Mouse (Mus musculus): ENCODE measurements around the gene Ngfr. TPM values are rescaled to one million over a fixed set of nuclear protein-coding genes. Genes with fewer than 3 reads are reported as not detected.

The Ngfr gene
- total and polyA plus RNA-seq, 3 experiments = not detected

GRCm38 (mm10) chr11:95567936-95568715 is 19.4 kb downstream of the Ngfr start (continued):
- no peak for TF ChIP-seq CHD1 (IDR thresholded peaks at IDR 0.05; ENCODE audit: low read depth, low read length)
- TF ChIP-seq GABPA (IDR thresholded peaks at IDR 0.05; ENCODE audit: low read depth, low read length) = no peak
- no peak for TF ChIP-seq KAT2A (conservative IDR thresholded peaks at IDR 0.05; ENCODE audit: low read depth, low read length)
- TF ChIP-seq USF2 (IDR thresholded peaks at IDR 0.05; ENCODE audit: borderline replicate concordance in 1 of 2, insufficient read depth in 1 of 2, low read depth in 1 of 2, low read length in 2 of 2) = no peak
- no peak for TF ChIP-seq TBP (IDR thresholded peaks at IDR 0.05; ENCODE audit: low read depth, low read length)

DNA sequence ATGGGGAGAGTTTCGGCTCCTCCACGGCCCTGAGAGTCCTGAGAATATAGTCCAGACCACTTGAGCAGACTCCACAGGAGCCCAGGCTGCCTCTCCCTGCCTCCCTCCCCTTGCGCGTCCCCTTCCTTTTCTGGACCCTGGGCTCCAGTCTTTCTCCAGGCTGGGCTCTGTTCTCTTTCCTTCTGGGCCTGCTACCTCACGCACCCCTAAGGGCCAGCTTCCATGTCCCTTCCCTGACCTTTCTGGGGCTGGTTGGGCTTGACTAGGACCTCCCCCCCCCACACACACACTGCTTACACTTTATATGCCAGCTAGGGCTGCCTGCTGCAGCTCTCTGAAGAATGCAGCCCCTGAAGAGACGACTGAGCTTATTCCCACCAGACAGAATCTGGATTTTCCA is 20.2 kb downstream of the Ngfr start:
- no peak overlapping the region for H3K27ac ChIP-seq (ENCODE audit: control insufficient read depth, low read depth, low read length)
- H3K36me3 ChIP-seq (ENCODE audit: control insufficient read depth in 1 of 2, insufficient read depth in 2 of 2, low read length in 2 of 2) = no peaks in the 10 kb centered on the region
- H3K4me1 ChIP-seq (ENCODE audit: control insufficient read depth in 1 of 2, insufficient read depth in 2 of 2, low read length in 2 of 2) = no peaks in the 10 kb centered on the region
- peaks cover 2 to 6% of the 10 kb centered on the region in 2 experiments; a peak in 3 of 4 replicates for H3K27me3 ChIP-seq (ENCODE audit: control insufficient read depth in 1 of 2, insufficient read depth in 2 of 2, low read length in 2 of 2)
- no peak overlapping the region for H3K4me3 ChIP-seq (ENCODE audit: control insufficient read depth in 1 of 2, insufficient read depth in 1 of 2, low read depth in 2 of 2, low read length in 2 of 2)
- no peak overlapping the region for H3K9ac ChIP-seq (ENCODE audit: control insufficient read depth, low read depth, low read length, poor library complexity, severe bottlenecking)
- no peaks in the 10 kb centered on the region for H3K9me3 ChIP-seq (replicated peaks; ENCODE audit: insufficient read depth, low read length)
- no peaks in the 10 kb centered on the region for H3K79me2 ChIP-seq (ENCODE audit: control insufficient read depth, insufficient read depth, low read length, poor library complexity)
- TF ChIP-seq POLR2A (IDR thresholded peaks at IDR 0.05; ENCODE audit: control insufficient read depth in 1 of 2, insufficient read depth in 1 of 2, low read depth in 1 of 2, low read length in 2 of 2, poor library complexity in 1 of 2) (no peak), SIN3A (IDR thresholded peaks at IDR 0.05; ENCODE audit: low read length) (no peak), ELF1 (IDR thresholded peaks at IDR 0.05; ENCODE audit: low read depth, low read length) (no peak), ETS1 (IDR thresholded peaks at IDR 0.05; ENCODE audit: low read depth, low read length) (no peak), USF2 (IDR thresholded peaks at IDR 0.05; ENCODE audit: borderline replicate concordance in 1 of 2, insufficient read depth in 1 of 2, low read depth in 1 of 2, low read length in 2 of 2) (no peak), E2F4 (IDR thresholded peaks at IDR 0.05; ENCODE audit: borderline replicate concordance, low read depth, low read length) (no peak), HCFC1 (IDR thresholded peaks at IDR 0.05; ENCODE audit: low read depth, low read length) (no peak)
- no peak for DNase-seq (ENCODE audit: low read depth, low spot score)

DNA sequence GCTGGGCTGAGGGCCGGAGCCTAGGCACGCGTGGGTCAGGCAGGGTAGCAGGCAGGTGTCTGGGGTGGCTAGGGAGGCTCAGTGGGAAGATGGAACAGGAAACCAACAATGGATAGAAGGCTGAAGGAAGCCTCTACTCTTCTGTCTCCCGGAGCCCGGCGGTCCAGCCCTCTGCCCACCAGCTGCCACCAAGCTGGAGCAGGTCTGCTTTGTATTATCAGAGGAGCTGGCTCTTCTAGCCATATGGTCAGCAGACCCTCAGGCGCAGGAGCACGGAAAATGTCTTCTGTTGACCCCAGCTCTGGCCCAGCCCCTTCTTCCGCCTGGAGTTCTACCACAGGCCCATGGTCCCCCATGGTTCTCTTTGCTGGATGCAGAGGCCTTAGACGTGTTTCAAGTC is 22.2 kb downstream of the Ngfr start:
- Histone ChIP-seq H3K36me3 (ENCODE audit: control insufficient read depth in 1 of 2, insufficient read depth in 2 of 2, low read length in 2 of 2) (no peaks in the 10 kb centered on the region), H3K27ac (ENCODE audit: control insufficient read depth, low read depth, low read length) (no peak overlapping the region), H3K4me3 (ENCODE audit: control insufficient read depth in 1 of 2, insufficient read depth in 1 of 2, low read depth in 2 of 2, low read length in 2 of 2) (no peak overlapping the region), H3K4me1 (ENCODE audit: control insufficient read depth in 1 of 2, insufficient read depth in 2 of 2, low read length in 2 of 2) (no peaks in the 10 kb centered on the region), H3K79me2 (ENCODE audit: control insufficient read depth, insufficient read depth, low read length, poor library complexity) (no peaks in the 10 kb centered on the region), H3K27me3 (ENCODE audit: control insufficient read depth in 1 of 2, insufficient read depth in 2 of 2, low read length in 2 of 2) (peaks cover 2 to 8% of the 10 kb centered on the region in 2 experiments; a peak in 3 of 4 replicates), H3K9me3 (replicated peaks; ENCODE audit: insufficient read depth, low read length) (no peaks in the 10 kb centered on the region), H3K9ac (ENCODE audit: control insufficient read depth, low read depth, low read length, poor library complexity, severe bottlenecking) (no peak overlapping the region)
- no peak for TF ChIP-seq CHD2 (IDR thresholded peaks at IDR 0.05; ENCODE audit: low read length)
- no peak for TF ChIP-seq SMC3 (IDR thresholded peaks at IDR 0.05; ENCODE audit: low read depth, low read length)
- TF ChIP-seq NELFE (IDR thresholded peaks at IDR 0.05; ENCODE audit: low read depth, low read length) = no peak
- no peak for TF ChIP-seq ZKSCAN1 (IDR thresholded peaks at IDR 0.05; ENCODE audit: low read depth, low read length)
- no peak for TF ChIP-seq KAT2A (conservative IDR thresholded peaks at IDR 0.05; ENCODE audit: low read depth, low read length)
- TF ChIP-seq POLR2A (IDR thresholded peaks at IDR 0.05; ENCODE audit: control insufficient read depth in 1 of 2, insufficient read depth in 1 of 2, low read depth in 1 of 2, low read length in 2 of 2, poor library complexity in 1 of 2) = no peak
- no peak for TF ChIP-seq ZMIZ1 (IDR thresholded peaks at IDR 0.05; ENCODE audit: low read depth, low read length)
- TF ChIP-seq JUND (IDR thresholded peaks at IDR 0.05; ENCODE audit: low read depth, low read length) = no peak
- no peak for TF ChIP-seq ZNF384 (IDR thresholded peaks at IDR 0.05; ENCODE audit: low read depth, low read length)
- no peak for TF ChIP-seq ETS1 (IDR thresholded peaks at IDR 0.05; ENCODE audit: low read depth, low read length)
- TF ChIP-seq MAFK (IDR thresholded peaks at IDR 0.05; ENCODE audit: borderline replicate concordance, low read depth, low read length) = no peak
- no peak for DNase-seq (ENCODE audit: low read depth, low spot score)
